Mouse (Mus musculus) spleen, adult 12 weeks (tissue): ENCODE results near the gene Slc22a14.

Experiments
- DNase-seq: peaks from one replicate; pipeline ENCODE4 v3.0.0; 2022; ENCODE audit warnings: low spot score

Gene Slc22a14

GRCm38 (mm10) chr9:119205756-119206155 lies 159.6 kb downstream of the Slc22a14 start:
- no peak for DNase-seq

GRCm38 (mm10) chr9:119203617-119204016 lies 161.7 kb downstream of the Slc22a14 start:
- no peak for DNase-seq

GRCm38 (mm10) chr9:119201653-119202052 lies 163.7 kb downstream of the Slc22a14 start:
- no peak for DNase-seq

GRCm38 (mm10) chr9:119199151-119199861 lies 166.0 kb downstream of the Slc22a14 start:
- DNase-seq = no peak

GRCm38 (mm10) chr9:119192202-119192990 lies 173.0 kb downstream of the Slc22a14 start:
- DNase-seq = no peak

GRCm38 (mm10) chr9:119181241-119181728 lies 184.1 kb downstream of the Slc22a14 start:
- DNase-seq = no peak

GRCm38 (mm10) chr9:119179292-119179691 lies 186.1 kb downstream of the Slc22a14 start:
- DNase-seq = no peak

GRCm38 (mm10) chr9:119167608-119168007 lies 197.7 kb downstream of the Slc22a14 start:
- no peak for DNase-seq

- no peak for DNase-seq
Measured at GRCm38 (mm10) chr9:119165548-119165947, 199.8 kb downstream of the Slc22a14 start.

GRCm38 (mm10) chr9:119164743-119165142 lies 200.6 kb downstream of the Slc22a14 start:
- no peak for DNase-seq

GRCm38 (mm10) chr9:119160689-119161088 lies 204.7 kb downstream of the Slc22a14 start:
- no peak for DNase-seq

- no peak for DNase-seq
Measured at GRCm38 (mm10) chr9:119158861-119159260, 206.5 kb downstream of the Slc22a14 start, which contains the start of gene Gm47289. Gene Gm47289, plus strand, starts transcription at chr9:119159161.

GRCm38 (mm10) chr9:119156278-119157201 lies 208.8 kb downstream of the Slc22a14 start, which contains the start of gene Acaa1b:
Gene Acaa1b, minus strand, starts transcription at chr9:119157093.
- no peak for DNase-seq

GRCm38 (mm10) chr9:119155826-119156225 lies 209.5 kb downstream of the Slc22a14 start:
- no peak for DNase-seq

- DNase-seq = no peak
Measured at GRCm38 (mm10) chr9:119155416-119155815, 209.9 kb downstream of the Slc22a14 start.

- no peak for DNase-seq
Measured at GRCm38 (mm10) chr9:119151751-119152150, 213.6 kb downstream of the Slc22a14 start.

GRCm38 (mm10) chr9:119149601-119150000 lies 215.8 kb downstream of the Slc22a14 start:
- DNase-seq = no peak

GRCm38 (mm10) chr9:119146098-119146770 lies 219.1 kb downstream of the Slc22a14 start:
- DNase-seq = no peak

- DNase-seq = no peak
Measured at GRCm38 (mm10) chr9:119145638-119146037, 219.7 kb downstream of the Slc22a14 start.

- DNase-seq = no peak
Measured at GRCm38 (mm10) chr9:119145137-119145536, 220.2 kb downstream of the Slc22a14 start.

- DNase-seq = no peak
Measured at GRCm38 (mm10) chr9:119144696-119145095, 220.7 kb downstream of the Slc22a14 start.
